15 mouse cellular contexts compared by ENCODE assay signal in genomic region chr7:72119713-72120112, GRCm38 (mm10).
"Had no signal": no experiment of that assay in that cellular context is flagged by ENCODE, and none has a peak within 500 bp of the region (broad histone marks: within the 10 kb centered on the region; RNA-seq: fewer than 3 reads in every experiment).

No protein-coding gene starts in this region.

- H3K9ac ChIP-seq: limb, embryonic 13.5 days; liver, embryonic 14.5 days; lung, embryonic 15.5 days; neural tube, embryonic 15.5 days had no signal

- H3K4me2 ChIP-seq: limb, embryonic 13.5 days; lung, embryonic 15.5 days; neural tube, embryonic 15.5 days had no signal

- H3K27me3 ChIP-seq: limb, embryonic 13.5 days; lung, embryonic 15.5 days; neural tube, embryonic 15.5 days had no signal

- H3K27ac ChIP-seq: hindbrain, postnatal 0 days; kidney, postnatal 0 days; limb, embryonic 13.5 days; liver, embryonic 14.5 days; midbrain, embryonic 10.5 days; neural tube, embryonic 15.5 days had no signal

- H3K4me3 ChIP-seq: limb, embryonic 13.5 days; lung, embryonic 15.5 days; midbrain, embryonic 10.5 days; myocyte; neural tube, embryonic 15.5 days had no signal

- ATAC-seq: hindbrain, postnatal 0 days had no signal

- H3K4me1 ChIP-seq: limb, embryonic 13.5 days; midbrain, embryonic 10.5 days; neural tube, embryonic 15.5 days had no signal

- H3K9me3 ChIP-seq: limb, embryonic 13.5 days; lung, embryonic 15.5 days; midbrain, embryonic 10.5 days; neural tube, embryonic 15.5 days had no signal

- DNase-seq: kidney, adult 11 months; kidney, postnatal 36 days; layer of hippocampus, adult 9-11 months; layer of hippocampus, postnatal 36 days; left cerebral cortex, postnatal 4 days; midbrain, embryonic 14.5 days; thymus, postnatal 4 days had no signal

- H3K36me3 ChIP-seq: limb, embryonic 13.5 days; lung, embryonic 15.5 days; midbrain, embryonic 10.5 days; neural tube, embryonic 15.5 days had no signal
